Mouse (Mus musculus) gastrocnemius, postnatal 25 days (tissue): ENCODE data around the gene Ctc1. TPM values are rescaled to one million over a fixed set of nuclear protein-coding genes. Genes with fewer than 3 reads are reported as not detected.
A peak's percentile ranks its signal among the peaks of the same experiment; 100 is the strongest.

Source experiments
- DNase-seq: peaks from one replicate; pipeline ENCODE4 v3.0.0; 2022
- total RNA-seq, 2 experiments: library from RNA; stranded (reverse); gene quantifications; 1 replicate in 1 of 2; 2 replicates in 1 of 2; pipeline ENCODE4 v1.2.3; 2021

Ctc1 gene
- total RNA-seq, 2 experiments from 2014 or later: 8.9 to 10.9 TPM

DNA sequence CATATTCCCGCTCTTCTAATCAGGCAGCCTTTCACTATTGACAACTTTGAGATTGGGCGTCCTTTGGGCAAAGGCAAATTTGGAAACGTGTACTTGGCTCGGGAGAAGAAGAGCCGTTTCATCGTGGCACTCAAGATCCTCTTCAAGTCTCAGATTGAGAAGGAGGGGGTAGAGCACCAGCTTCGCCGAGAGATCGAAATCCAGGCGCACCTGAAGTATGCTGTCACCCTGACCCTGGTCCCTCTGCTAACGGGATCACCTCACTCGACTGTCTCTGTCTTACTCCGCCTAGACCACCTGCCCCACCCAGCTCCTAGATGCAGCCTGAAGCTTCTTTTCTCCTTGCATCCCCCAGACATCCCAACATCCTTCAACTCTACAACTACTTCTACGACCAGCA is 32.4 kb downstream of the Ctc1 start:
- no peak for DNase-seq

DNA sequence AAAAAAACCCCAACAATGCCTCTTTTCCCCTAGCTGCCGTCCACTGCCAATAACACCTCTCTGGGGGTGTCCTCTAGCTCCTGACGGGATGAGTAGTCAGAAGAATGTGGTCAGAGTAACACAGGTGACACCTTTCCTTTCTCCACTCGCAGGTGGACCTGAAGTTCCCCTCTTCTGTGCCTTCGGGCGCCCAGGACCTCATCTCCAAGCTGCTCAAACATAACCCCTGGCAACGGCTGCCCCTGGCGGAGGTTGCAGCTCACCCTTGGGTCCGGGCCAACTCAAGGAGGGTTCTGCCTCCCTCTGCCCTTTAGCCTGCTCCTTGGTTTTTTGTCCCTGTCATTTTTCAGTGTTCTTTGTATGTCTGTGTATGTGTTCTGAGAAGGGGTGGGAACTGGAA is 35.0 kb downstream of the Ctc1 start:
- no peak for DNase-seq

- no peak for DNase-seq
Measured at GRCm38 (mm10) chr11:69051771-69052170, 36.1 kb downstream of the Ctc1 start.

- no peak for DNase-seq
Measured at GRCm38 (mm10) chr11:69052824-69053421, 37.2 kb downstream of the Ctc1 start.

DNA sequence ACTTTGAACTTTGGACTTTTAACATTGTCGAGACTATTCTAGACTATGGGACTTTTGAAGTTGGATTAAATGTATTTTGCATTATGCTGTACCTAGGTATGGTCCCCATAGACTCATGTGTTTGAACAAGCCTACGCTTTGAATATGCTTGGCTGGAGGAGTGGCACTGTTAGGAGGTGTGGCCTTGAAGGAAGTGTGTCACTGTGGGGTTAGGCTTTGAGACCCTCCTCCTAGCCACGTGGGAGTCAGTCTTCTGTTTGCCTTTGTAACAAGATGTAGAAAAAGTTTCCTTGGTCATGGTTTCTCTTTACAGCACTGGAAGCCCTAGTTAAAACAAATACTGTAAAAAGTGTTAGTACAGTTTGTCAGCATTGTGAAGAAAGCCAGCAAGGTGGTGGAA is 38.1 kb downstream of the Ctc1 start:
- no peak for DNase-seq

DNA sequence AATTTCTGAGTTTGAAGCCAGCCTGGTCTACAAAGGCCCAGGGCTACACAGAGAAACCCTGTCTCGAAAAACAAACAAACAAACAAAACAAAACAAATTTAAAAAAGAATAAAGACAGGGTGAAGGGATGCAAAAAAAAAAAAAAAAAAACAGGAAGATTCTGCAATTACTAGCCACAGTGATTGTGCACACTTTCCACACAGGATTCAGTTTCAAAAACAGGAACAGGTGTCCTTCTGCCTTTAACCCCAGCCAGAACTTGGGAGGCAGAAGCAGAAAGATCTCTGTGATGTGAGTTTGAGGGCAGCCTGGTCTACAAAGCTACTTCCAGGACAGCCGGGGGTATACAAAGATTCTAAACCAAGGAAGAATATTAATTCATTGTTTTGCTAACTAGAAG is 42.6 kb downstream of the Ctc1 start:
- DNase-seq: no peak

DNA sequence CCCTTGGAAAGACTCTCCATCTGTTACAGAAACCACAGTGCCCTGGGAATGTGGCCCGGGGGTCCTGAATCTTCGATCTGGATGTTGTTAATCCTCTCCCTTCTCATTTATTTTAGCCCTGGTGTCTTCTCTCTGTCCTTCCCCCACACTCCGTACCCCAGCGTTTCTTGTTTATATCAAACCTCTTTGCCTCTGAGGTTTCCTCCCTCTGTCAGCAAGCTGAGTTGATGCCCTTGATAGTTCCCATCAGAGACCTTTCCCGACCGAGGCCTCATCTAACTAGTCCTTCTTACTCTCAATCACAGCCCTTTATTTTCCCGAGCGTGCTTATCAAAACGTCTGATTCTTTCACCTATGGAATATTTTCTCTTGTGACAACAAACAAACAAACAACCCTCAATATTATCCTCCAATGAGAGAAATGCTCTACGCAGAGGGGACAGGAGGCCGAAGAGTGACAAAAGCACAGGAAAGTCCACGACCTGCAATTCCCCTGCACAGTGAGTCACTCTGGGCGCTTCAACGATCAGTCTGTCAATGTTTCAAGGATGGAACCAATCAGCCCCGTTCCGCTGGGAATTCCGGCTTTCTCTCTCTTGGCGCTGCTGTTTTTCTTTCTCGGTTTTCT is 43.1 kb downstream of the Ctc1 start:
- no peak for DNase-seq

GRCm38 (mm10) chr11:69059357-69059974 is 43.8 kb downstream of the Ctc1 start, which contains the start of gene Borcs6:
Borcs6 (plus strand) TSS chr11:69059717.
- peak; percentile 98 for DNase-seq

- no peak for DNase-seq
Measured at GRCm38 (mm10) chr11:69059975-69060411, 44.3 kb downstream of the Ctc1 start.

- DNase-seq: no peak
Measured at GRCm38 (mm10) chr11:69060448-69061254, 44.9 kb downstream of the Ctc1 start.

- DNase-seq: no peak
Measured at GRCm38 (mm10) chr11:69061255-69061912, 45.7 kb downstream of the Ctc1 start.

GRCm38 (mm10) chr11:69062194-69062760 is 46.6 kb downstream of the Ctc1 start:
- peak; percentile 42 for DNase-seq

DNA sequence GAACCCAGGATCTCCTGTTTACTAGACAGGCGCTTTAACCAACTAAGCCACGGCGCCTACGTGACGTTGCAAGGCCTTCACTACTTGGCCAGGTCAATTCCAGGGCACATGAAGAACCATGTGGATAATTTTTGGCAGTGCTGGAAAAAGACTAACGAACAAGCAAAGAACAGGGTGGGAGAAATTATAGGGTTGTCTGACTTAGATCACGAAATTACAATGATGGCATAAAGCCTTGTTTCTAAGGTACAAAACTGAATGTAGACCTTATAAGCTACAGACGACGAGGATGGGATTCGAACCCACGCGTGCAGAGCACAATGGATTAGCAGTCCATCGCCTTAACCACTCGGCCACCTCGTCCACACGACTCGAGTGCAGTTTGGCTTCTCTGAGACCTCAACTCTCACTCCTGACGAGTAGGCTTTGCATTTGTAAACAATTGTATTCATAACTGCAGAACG is 47.1 kb downstream of the Ctc1 start:
- DNase-seq: peak; percentile 89

DNA sequence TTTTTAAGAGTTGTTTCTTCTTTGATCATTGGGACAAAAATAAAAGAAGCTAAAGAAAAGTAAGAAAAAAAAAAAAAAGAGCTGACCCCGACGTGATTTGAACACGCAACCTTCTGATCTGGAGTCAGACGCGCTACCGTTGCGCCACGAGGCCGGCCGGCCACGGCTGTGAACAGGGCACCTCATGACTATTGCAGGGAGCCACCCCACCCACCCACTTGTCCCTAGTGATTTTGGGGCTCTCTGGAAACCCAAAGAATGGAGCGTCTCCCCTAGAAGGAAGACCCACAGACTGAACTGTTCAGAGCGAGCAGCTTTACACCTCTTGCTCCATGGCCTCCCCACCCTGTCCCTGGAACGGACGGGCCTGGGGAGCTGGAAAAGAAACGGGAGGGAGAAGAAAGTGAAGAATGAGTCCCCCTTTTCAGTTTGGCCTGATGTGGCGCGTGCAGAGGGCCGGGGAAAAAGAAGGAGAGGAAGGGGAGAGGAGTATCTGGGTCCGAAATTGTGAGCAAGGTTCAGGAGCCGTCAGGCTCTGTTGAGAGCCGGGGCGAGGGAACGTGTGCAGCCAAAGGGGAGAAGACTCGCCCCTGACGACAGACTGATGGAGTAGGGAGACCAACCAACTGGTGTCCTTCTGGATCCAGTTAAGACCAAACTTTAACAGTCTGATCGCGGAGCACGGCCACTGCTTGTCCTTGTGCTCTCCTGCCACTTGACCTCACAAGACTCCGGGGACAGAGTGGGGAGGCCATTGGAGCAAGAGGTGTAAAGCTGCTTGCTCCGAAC is 47.9 kb downstream of the Ctc1 start:
- peak; percentile 79 for DNase-seq

- no peak for DNase-seq
Measured at GRCm38 (mm10) chr11:69064259-69065133, 48.8 kb downstream of the Ctc1 start.

- no peak for DNase-seq
Measured at GRCm38 (mm10) chr11:69065394-69065925, 49.7 kb downstream of the Ctc1 start.

DNA sequence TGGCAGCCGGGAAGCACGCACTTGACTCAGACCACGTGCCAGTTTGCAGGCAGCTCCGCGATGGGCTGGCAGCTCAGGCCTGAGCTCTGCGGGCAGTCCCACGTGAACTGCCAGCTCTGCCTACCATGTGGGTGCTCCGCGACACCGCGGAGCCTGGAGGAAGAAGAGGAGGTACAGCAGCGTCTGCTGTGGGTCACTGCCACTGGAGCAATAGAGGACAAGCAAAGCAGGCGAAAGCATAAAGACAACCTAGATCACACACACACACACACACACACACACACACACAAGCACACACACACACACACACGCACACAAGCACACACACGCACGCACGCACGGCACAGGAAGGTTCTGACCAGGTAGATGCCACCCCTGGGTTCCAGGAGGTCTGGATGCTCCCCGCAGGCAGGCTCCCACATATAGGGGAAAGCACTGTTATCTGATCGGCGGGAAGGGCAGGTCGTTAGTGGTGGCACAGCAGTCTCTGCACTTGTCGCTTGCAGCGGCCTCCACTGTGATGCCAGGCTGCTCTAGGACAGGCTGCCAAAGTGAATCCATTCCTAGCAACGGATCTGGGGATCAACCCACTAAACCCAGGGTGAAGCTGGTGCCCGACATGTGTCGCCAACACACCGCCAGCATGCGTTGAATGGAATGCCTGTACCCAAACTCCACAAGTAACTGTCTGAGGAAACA is 50.6 kb downstream of the Ctc1 start:
- DNase-seq: peak; percentile 48

DNA sequence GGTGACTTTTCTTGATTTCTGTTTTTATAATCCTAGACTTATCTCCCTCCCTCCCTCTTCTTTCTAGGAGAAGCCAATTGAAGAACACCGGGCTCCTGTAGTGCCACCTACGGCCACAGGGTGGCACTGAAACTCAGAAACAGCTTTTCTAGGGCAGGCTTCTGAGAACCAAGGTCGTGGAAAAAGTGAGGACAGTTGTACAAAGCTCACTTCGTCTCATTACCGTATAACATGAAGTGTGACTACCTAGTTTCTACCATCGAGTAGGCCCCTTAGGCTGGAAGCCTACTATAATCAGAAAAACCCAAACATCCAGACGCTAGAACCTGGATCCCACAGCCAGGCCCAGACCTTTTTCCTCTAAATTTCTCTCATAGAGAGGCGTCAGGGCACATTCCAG is 51.2 kb downstream of the Ctc1 start:
- DNase-seq: peak; percentile 83

DNA sequence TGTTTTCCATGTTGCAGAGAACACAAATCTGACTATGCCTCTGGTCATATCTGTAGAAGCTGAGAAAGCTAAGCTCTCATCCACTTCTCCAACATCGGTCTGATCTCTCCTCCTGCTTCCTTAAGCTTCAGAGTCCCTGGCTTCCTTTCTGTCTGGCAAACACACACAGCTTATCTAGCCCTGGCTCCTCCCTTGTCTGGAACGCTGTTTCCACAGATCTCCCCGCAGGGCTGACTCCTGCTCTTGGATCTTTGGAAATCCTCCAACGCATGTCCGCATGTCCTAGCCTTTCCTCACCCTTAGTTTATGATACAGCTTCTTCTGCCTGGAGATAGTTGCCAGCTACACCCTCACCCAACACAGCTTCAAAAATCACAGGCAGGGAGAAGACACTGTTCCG is 51.9 kb downstream of the Ctc1 start:
- DNase-seq: no peak
